Mouse (Mus musculus): ENCODE data around the gene Senp5.
"Not testable (repeated sequence)": the region's sequence is repeated elsewhere in the genome, so short reads cannot be mapped to it uniquely, and the experiment has no call there.

Senp5 gene

GRCm38 (mm10) chr16:32002509-32003477 lies at the start of gene Senp5:
Gene Senp5 (minus strand): TSS chr16:32003287.
- DNase-seq (ENCODE audit: low read depth, low spot score): peak; percentile 89

- DNase-seq (ENCODE audit: low read depth, low spot score): no peak
Measured at GRCm38 (mm10) chr16:32042367-32042766, 39.3 kb upstream of the Senp5 start.

DNA sequence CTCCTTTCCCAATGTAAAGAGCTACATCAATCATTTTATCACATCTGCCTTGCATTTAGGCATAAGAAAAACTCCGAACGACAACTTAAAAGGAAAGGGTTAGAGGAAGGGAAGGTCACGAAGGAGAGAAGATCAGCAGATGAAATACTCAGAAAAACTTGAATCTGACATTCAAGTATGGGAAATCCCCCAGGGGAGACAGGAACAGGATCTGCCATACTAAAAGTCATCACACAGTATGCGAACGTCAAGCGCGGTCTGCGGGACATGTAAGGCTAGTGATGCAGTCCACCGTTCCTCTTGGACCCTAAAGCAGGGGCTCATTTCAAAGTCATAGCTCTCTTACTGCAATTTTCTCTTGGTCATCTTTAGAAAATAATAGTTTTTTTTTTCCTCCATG lies 16.6 kb upstream of the Senp5 start:
- no peak for DNase-seq (ENCODE audit: low read depth, low spot score)

DNA sequence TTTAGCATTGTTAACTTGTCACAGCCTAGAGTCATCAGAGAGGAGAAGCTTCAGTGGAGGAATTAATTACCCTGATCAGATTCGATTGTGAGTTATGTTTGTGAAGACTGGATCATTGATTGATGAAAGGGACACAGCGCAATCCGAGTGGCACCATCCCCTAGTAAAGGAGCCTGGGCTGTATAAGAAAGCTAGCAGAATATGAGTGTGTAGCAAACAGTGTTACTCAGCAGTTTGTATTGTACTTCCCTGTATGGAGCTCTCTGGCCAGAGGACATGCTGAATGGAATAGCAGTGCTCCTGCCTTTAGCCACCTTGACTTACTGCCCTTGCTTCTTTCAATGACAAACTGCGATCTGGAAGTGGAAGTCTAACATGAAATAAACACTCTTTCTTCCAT lies 7.2 kb upstream of the Senp5 start:
- no peak for DNase-seq (ENCODE audit: low read depth, low spot score)

DNA sequence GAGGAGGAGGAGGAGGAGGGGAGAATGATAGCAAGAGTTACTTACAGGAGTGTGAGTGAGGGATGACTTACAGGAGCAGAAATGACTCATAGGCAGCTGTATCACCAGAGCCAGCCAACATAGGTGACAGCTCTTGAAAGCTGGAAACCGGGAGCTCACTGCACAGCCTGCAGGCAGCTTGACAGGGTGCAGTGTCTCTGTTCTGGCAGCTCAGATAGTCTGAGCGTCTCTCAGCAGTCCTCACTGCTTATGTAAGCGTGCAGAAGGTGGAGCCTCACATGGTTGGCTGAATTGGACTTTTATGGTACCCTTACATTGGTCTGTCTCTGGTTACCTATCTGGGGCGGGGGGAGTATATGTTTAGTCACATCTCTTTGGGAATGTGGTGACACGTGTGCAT lies 6.8 kb upstream of the Senp5 start:
- no peak for DNase-seq (ENCODE audit: low read depth, low spot score)

- no peak for DNase-seq (ENCODE audit: low read depth, low spot score)
Measured at GRCm38 (mm10) chr16:32008529-32009293, 5.6 kb upstream of the Senp5 start.

DNA sequence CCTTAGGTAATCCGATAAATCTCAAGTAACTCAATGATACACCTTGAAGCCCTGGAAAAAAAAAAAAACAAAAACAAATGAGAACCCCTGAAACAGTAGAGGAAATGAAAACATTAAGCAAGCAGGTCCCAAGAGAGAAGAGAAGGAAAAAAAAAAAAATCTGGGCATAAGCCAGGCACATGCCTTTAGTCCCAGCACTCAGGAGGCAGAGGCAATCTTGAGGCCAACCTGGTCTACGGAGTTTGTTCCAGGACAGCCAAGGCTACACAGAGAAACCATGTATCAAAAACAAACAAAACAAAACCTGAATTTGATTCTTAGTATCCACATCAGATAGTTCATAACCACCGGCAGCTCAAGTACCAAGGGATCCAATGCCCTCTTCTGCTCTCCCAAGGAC lies 1.6 kb upstream of the Senp5 start:
- no peak for DNase-seq (ENCODE audit: low read depth, low spot score)

GRCm38 (mm10) chr16:31996371-31996770 lies 6.7 kb downstream of the Senp5 start:
- no peak for DNase-seq (ENCODE audit: low read depth, low spot score)

GRCm38 (mm10) chr16:31993946-31994345 lies 9.1 kb downstream of the Senp5 start:
- DNase-seq (ENCODE audit: low read depth, low spot score): no peak

- DNase-seq (ENCODE audit: low read depth, low spot score): no peak
Measured at GRCm38 (mm10) chr16:31993195-31993594, 9.9 kb downstream of the Senp5 start.

DNA sequence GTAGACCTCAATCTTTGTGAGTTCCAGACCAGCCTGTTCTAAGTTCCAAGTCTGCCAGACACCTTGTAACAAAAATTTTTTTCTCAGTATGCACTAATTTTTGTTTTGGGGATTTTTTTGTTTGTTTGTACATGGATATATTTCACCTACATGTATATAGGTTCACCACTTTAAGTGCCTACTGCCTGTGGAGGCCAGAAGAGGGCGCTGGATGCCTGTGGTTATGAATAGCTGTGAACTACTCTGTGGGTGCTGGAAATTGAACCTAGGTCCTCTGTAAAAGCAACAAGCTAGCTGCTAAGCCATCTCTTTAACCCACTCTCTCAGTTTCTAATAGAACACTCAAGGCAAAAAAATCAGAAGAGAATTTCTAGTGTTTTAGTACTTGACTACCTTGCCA lies 11.0 kb downstream of the Senp5 start:
- no peak for DNase-seq (ENCODE audit: low read depth, low spot score)

- DNase-seq (ENCODE audit: low read depth, low spot score): no peak
Measured at GRCm38 (mm10) chr16:31980946-31981345, 22.1 kb downstream of the Senp5 start.

- no peak for DNase-seq (ENCODE audit: low read depth, low spot score)
Measured at GRCm38 (mm10) chr16:31979501-31979900, 23.6 kb downstream of the Senp5 start.

DNA sequence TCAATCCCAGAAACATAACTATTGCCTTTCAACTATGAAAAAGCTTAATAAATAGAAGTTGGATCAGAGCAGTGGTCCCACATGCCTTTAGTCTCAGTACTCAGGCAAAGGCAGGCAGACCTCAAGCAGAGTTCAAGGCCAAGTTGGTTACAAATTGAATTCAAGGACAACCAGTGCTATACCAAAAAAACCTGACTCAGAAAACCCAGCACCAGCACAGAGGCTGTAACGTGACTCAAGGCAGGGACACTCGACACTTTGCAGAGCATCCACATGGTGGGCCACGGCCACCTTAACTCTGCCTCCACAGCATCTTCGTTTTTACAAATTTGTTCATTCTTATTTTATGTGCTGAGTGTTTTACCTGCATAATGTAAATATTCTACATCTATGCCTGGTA lies 27.8 kb downstream of the Senp5 start:
- no peak for DNase-seq (ENCODE audit: low read depth, low spot score)

GRCm38 (mm10) chr16:31963224-31963623 lies 39.9 kb downstream of the Senp5 start:
- DNase-seq (ENCODE audit: low read depth, low spot score): no peak

DNA sequence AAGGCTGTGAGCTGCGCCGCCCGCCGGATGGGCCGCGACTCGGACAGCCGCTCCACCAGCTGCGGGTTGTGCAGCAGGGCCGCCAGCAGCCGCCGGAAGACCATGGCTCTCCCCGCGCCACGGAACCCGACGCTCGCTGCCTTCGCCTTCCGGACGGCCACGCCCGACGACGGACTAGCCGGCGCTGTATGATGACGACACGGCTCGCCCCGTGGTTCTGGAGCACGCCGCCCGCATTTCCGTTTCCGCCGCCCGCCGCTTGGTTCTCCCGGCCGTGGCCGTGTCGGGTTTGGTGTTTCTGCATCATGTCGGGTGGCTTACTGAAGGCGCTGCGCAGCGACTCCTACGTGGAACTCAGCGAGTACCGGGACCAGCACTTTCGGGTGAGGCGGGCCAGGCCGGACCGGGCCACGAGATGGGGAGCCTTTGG lies 54.7 kb downstream of the Senp5 start, which contains the start of the genes 0610012G03Rik and Ncbp2:
0610012G03Rik (minus strand) TSS at position 150 of the 430 bp plus-strand sequence.
Ncbp2 (plus strand) TSS at position 169 of the 430 bp plus-strand sequence.
- DNase-seq (ENCODE audit: low read depth, low spot score): peak; percentile 84

GRCm38 (mm10) chr16:31947901-31948316 lies 55.2 kb downstream of the Senp5 start:
- DNase-seq (ENCODE audit: low read depth, low spot score): no peak

GRCm38 (mm10) chr16:31947333-31947732 lies 55.8 kb downstream of the Senp5 start:
- no peak for DNase-seq (ENCODE audit: low read depth, low spot score)

DNA sequence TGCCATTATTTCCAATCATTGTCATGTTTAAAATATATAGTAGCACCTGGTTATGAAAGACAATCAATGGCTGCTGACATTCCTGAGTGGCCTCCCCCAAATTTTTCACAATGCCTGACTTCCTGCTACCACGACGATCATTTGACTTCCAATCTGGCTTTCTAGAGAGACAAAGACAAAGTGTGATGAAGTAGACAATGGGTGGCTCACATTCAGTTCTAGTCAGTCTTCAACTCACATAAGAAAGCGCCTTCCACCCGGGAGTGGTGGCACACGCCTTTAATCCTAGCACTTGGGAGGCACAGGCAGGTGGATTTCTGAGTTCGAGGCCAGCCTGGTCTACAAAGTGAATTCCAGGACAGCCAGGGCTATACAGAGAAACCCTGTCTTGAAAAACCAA lies 57.1 kb downstream of the Senp5 start:
- not testable (repeated sequence) for DNase-seq (ENCODE audit: low read depth, low spot score)

DNA sequence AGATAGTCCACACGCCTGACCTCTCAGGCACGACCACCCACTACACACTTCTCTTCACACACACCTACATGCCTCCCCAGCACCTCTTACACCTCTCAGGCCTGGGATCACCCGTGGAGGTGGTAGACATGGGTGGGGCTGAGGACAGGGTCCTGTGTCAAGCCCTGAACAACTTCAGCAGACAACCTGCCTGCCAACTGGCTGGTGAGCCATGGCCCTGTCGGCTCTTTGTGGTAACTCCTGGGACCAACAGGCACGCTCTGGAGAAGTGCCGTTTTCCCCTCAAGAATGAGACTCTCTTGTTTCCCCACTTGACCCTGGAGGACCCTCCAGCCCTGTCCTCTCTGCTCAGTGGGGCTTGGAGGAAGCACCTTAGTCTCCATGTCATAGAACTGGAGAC lies 57.7 kb downstream of the Senp5 start:
- no peak for DNase-seq (ENCODE audit: low read depth, low spot score)

DNA sequence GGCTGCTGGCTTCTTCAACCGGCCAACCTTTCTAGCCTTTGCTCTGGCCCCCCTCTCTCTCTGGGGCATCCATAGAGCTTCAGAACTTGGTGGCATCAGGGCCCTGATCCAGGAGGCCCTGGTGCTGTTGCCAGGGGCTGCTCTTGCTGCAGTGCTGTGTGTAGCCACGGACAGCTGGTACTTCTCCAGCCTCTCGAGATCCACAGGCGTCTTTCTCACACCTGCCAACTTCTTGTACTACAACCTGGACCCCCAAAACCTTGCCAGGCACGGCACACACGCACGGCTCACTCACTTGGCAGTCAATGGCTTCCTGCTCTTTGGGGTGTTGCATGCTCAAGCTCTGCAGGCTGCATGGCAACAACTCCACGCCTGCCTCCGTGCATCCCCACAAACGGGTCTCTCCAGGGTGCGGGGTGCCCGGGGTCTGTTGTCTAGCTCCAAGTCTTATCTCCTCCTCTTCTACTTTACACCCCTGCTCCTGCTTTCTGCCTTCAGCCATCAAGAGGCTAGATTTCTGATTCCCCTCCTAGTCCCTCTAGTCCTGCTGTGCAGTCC lies 58.3 kb downstream of the Senp5 start:
- no peak for DNase-seq (ENCODE audit: low read depth, low spot score)

DNA sequence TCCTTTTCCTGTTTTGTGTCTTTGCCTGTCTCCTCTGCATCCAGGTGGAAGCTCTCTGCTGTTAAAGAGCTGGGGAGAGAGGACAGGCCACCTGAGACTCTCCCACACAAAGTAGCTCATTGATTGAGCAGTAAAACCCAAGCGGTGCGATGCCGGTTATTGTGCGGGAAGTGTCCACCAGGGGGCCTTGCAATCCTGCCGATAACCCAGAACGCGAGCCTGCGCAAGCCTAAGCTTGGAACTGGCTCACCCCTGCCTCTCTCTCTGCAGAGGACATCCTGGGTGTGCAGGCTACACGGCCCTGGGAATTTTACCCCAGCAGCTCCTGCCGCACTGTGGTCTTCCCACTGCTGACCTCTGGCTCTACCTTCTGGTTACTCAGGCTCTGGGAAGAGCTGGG lies 59.1 kb downstream of the Senp5 start:
- DNase-seq (ENCODE audit: low read depth, low spot score): no peak

Measured in WW6 (cell line).